Mouse (Mus musculus) MEL (cell line): ENCODE measurements at regions not wholly inside any gene's neighbourhood (a gene's known extent, or its start where the extent isn't known, plus 50 kb on each side); places are given as distances from the start of the nearest gene placed in this dataset.

Source experiments
- DNase-seq: peaks from one replicate; pipeline ENCODE4 v3.0.0; 2011; ENCODE audit warnings: low read depth, low spot score
- H3K27ac ChIP-seq: 2 replicates; pipeline ENCODE4 v1.5.1; 2012; ENCODE audit warnings: low read depth, mild to moderate bottlenecking, control low read depth, low read length, moderate library complexity; ENCODE audit not compliant: control insufficient read depth
- H3K27me3 ChIP-seq, 2 experiments: fragments of 150-350 bp in 1 of 2; sonication (generic) in 1 of 2; 2 replicates each; pipeline ENCODE4 v1.6.1; 2012; ENCODE audit warnings: low read length in 2 of 2, mild to moderate bottlenecking in 2 of 2, improper control_type of control experiment in 1 of 2, moderate library complexity in 1 of 2; ENCODE audit not compliant: insufficient read depth in 2 of 2, control insufficient read depth in 1 of 2
- H3K36me3 ChIP-seq, 2 experiments: 2 replicates each; pipeline ENCODE4 v1.6.1; 2012 to 2014; ENCODE audit warnings: low read length in 2 of 2, improper control_type of control experiment in 1 of 2, inconsistent platforms in 1 of 2, mild to moderate bottlenecking in 1 of 2; ENCODE audit not compliant: insufficient read depth in 2 of 2, control insufficient read depth in 1 of 2
- H3K4me1 ChIP-seq, 2 experiments: fragments of 150-350 bp in 1 of 2; sonication (generic) in 1 of 2; 2 replicates each; pipeline ENCODE4 v1.6.1; 2012; ENCODE audit warnings: low read length in 2 of 2, improper control_type of control experiment in 1 of 2, mild to moderate bottlenecking in 1 of 2; ENCODE audit not compliant: insufficient read depth in 2 of 2, control insufficient read depth in 1 of 2
- H3K4me3 ChIP-seq, 2 experiments: fragments of 150-350 bp in 1 of 2; sonication (generic) in 1 of 2; 2 replicates each; pipeline ENCODE4 v1.5.1; 2012; ENCODE audit warnings: low read depth in 2 of 2, low read length in 2 of 2, mild to moderate bottlenecking in 2 of 2, moderate library complexity in 2 of 2, control low read depth in 1 of 2, improper control_type of control experiment in 1 of 2; ENCODE audit not compliant: control insufficient read depth in 1 of 2, insufficient read depth in 1 of 2
- H3K79me2 ChIP-seq: 2 replicates; pipeline ENCODE4 v1.6.1; 2012; ENCODE audit warnings: mild to moderate bottlenecking, low read length, moderate library complexity; ENCODE audit not compliant: control insufficient read depth, poor library complexity, insufficient read depth
- H3K9ac ChIP-seq: 2 replicates; pipeline ENCODE4 v1.6.1; 2012; ENCODE audit warnings: low read depth, mild to moderate bottlenecking, control low read depth, low read length, moderate library complexity; ENCODE audit not compliant: control insufficient read depth, poor library complexity, severe bottlenecking
- H3K9me3 ChIP-seq: fragments of 150-350 bp; sonication (generic); replicated peaks from 2 replicates; pipeline ENCODE4 v1.6.1; 2012; ENCODE audit warnings: mild to moderate bottlenecking, low read length, improper control_type of control experiment, moderate library complexity; ENCODE audit not compliant: insufficient read depth
- CTCF ChIP-seq, 3 experiments: IDR thresholded peaks in 2 of 3; conservative IDR thresholded peaks in 1 of 3; 2 replicates each; pipeline ENCODE4 v1.5.1; 2011 to 2012; ENCODE audit warnings: low read length in 3 of 3, low read depth in 2 of 3, mild to moderate bottlenecking in 2 of 3, improper control_type of control experiment in 1 of 3, inconsistent platforms in 1 of 3, mixed read lengths in 1 of 3, moderate library complexity in 1 of 3; ENCODE audit not compliant: control insufficient read depth in 1 of 3, insufficient read depth in 1 of 3, poor library complexity in 1 of 3, severe bottlenecking in 1 of 3
- E2F4 ChIP-seq: IDR thresholded peaks from 2 replicates; pipeline ENCODE4 v1.6.1; 2011; ENCODE audit warnings: low read depth, low read length, improper control_type of control experiment, borderline replicate concordance
- HCFC1 ChIP-seq: IDR thresholded peaks from 2 replicates; pipeline ENCODE4 v1.6.1; 2012; ENCODE audit warnings: low read depth, mild to moderate bottlenecking, inconsistent platforms, low read length, improper control_type of control experiment, moderate library complexity
- KAT2A ChIP-seq: conservative IDR thresholded peaks from 2 replicates; pipeline ENCODE4 v1.6.1; 2012; ENCODE audit warnings: low read depth, low read length, improper control_type of control experiment, inconsistent platforms
- MAFK ChIP-seq: IDR thresholded peaks from 2 replicates; pipeline ENCODE4 v1.6.1; 2011; ENCODE audit warnings: low read depth, mild to moderate bottlenecking, low read length, improper control_type of control experiment, borderline replicate concordance
- MAX ChIP-seq: IDR thresholded peaks from 2 replicates; pipeline ENCODE4 v1.6.1; 2011; ENCODE audit warnings: low read length, improper control_type of control experiment
- MAZ ChIP-seq: IDR thresholded peaks from 2 replicates; pipeline ENCODE4 v1.6.1; 2012; ENCODE audit warnings: low read depth, mild to moderate bottlenecking, inconsistent platforms, low read length, improper control_type of control experiment
- MXI1 ChIP-seq: IDR thresholded peaks from 2 replicates; pipeline ENCODE4 v1.6.1; 2011; ENCODE audit warnings: mild to moderate bottlenecking, low read depth, low read length, improper control_type of control experiment
- MYB ChIP-seq: IDR thresholded peaks from 2 replicates; pipeline ENCODE4 v1.6.1; 2011; ENCODE audit warnings: mild to moderate bottlenecking, low read depth, low read length, improper control_type of control experiment
- NRF1 ChIP-seq: IDR thresholded peaks from 2 replicates; pipeline ENCODE4 v1.6.1; 2014; ENCODE audit warnings: low read depth, mild to moderate bottlenecking, inconsistent platforms, low read length, improper control_type of control experiment, moderate library complexity; ENCODE audit not compliant: poor library complexity, insufficient read depth, severe bottlenecking
- POLR2A ChIP-seq, 2 experiments: IDR thresholded peaks; 2 replicates each; pipeline ENCODE4 v1.6.1; 2011 to 2012; ENCODE audit warnings: low read length in 2 of 2, mild to moderate bottlenecking in 2 of 2, control low read depth in 1 of 2, improper control_type of control experiment in 1 of 2, low read depth in 1 of 2, moderate library complexity in 1 of 2; ENCODE audit not compliant: control insufficient read depth in 1 of 2, insufficient read depth in 1 of 2, poor library complexity in 1 of 2
- POLR2AphosphoS2 ChIP-seq: IDR thresholded peaks from 2 replicates; pipeline ENCODE4 v1.6.1; 2011; ENCODE audit warnings: low read length, improper control_type of control experiment
- POLR2AphosphoS5 ChIP-seq: IDR thresholded peaks from 2 replicates; pipeline ENCODE4 v1.6.1; 2012; ENCODE audit warnings: low read depth, borderline replicate concordance, mild to moderate bottlenecking, inconsistent platforms, low read length, moderate library complexity, mixed read lengths
- RAD21 ChIP-seq: IDR thresholded peaks from 2 replicates; pipeline ENCODE4 v1.6.1; 2011; ENCODE audit warnings: mild to moderate bottlenecking, low read depth, low read length, improper control_type of control experiment
- RCOR1 ChIP-seq: IDR thresholded peaks from 2 replicates; pipeline ENCODE4 v1.6.1; 2012; ENCODE audit warnings: low read depth, mild to moderate bottlenecking, inconsistent platforms, low read length, improper control_type of control experiment
- SIN3A ChIP-seq: IDR thresholded peaks from 2 replicates; pipeline ENCODE4 v1.6.1; 2012; ENCODE audit warnings: low read length, improper control_type of control experiment, inconsistent platforms
- SMC3 ChIP-seq: IDR thresholded peaks from 2 replicates; pipeline ENCODE4 v1.6.1; 2011; ENCODE audit warnings: low read depth, low read length, improper control_type of control experiment
- TBP ChIP-seq: IDR thresholded peaks from 2 replicates; pipeline ENCODE4 v1.8.0; 2011; ENCODE audit warnings: low read depth, low read length, improper control_type of control experiment
- TCF12 ChIP-seq: IDR thresholded peaks from 2 replicates; pipeline ENCODE4 v1.6.1; 2014; ENCODE audit warnings: low read depth, mild to moderate bottlenecking, inconsistent platforms, low read length, improper control_type of control experiment, moderate library complexity
- UBTF ChIP-seq: IDR thresholded peaks from 2 replicates; pipeline ENCODE4 v1.6.1; 2012; ENCODE audit warnings: low read depth, mild to moderate bottlenecking, inconsistent platforms, low read length, improper control_type of control experiment, moderate library complexity, borderline replicate concordance; ENCODE audit not compliant: insufficient read depth
- USF1 ChIP-seq: IDR thresholded peaks from 2 replicates; pipeline ENCODE4 v1.6.1; 2014; ENCODE audit warnings: low read depth, mild to moderate bottlenecking, inconsistent platforms, low read length, improper control_type of control experiment, moderate library complexity
- USF2 ChIP-seq, 2 experiments: IDR thresholded peaks; 2 replicates each; pipeline ENCODE4 v1.6.1; 2011 to 2012; ENCODE audit warnings: improper control_type of control experiment in 2 of 2, low read length in 2 of 2, borderline replicate concordance in 1 of 2, inconsistent platforms in 1 of 2, low read depth in 1 of 2, mild to moderate bottlenecking in 1 of 2; ENCODE audit not compliant: insufficient read depth in 1 of 2
- ZKSCAN1 ChIP-seq: IDR thresholded peaks from 2 replicates; pipeline ENCODE4 v1.6.1; 2012; ENCODE audit warnings: low read depth, mild to moderate bottlenecking, inconsistent platforms, low read length, improper control_type of control experiment, moderate library complexity
- ZNF384 ChIP-seq: IDR thresholded peaks from 2 replicates; pipeline ENCODE4 v1.6.1; 2012; ENCODE audit warnings: low read depth, mild to moderate bottlenecking, inconsistent platforms, low read length, improper control_type of control experiment

- Histone ChIP-seq H3K27ac (no peak overlapping the region), H3K9me3 (no peaks in the 10 kb centered on the region), H3K9ac (no peak overlapping the region), H3K4me1 (no peaks in the 10 kb centered on the region), H3K36me3 (no peaks in the 10 kb centered on the region), H3K79me2 (no peaks in the 10 kb centered on the region), H3K27me3 (no peaks in the 10 kb centered on the region), H3K4me3 (no peak overlapping the region)
- DNase-seq: no peak
- TF ChIP-seq ZNF384 (no peak), ZKSCAN1 (no peak), KAT2A (no peak), TBP (no peak), USF2 (IDR thresholded peaks at IDR 0.05; ENCODE audit: borderline replicate concordance in 1 of 2, insufficient read depth in 1 of 2, low read depth in 1 of 2, low read length in 2 of 2) (no peak), RCOR1 (no peak), POLR2AphosphoS2 (no peak), CTCF (IDR thresholded peaks at IDR 0.05 in 2 of 3, conservative IDR thresholded peaks at IDR 0.05 in 1 of 3; ENCODE audit: control insufficient read depth in 1 of 3, insufficient read depth in 1 of 3, low read depth in 2 of 3, low read length in 3 of 3, poor library complexity in 1 of 3, severe bottlenecking in 1 of 3) (no peak), SMC3 (no peak), SIN3A (no peak), POLR2AphosphoS5 (no peak), MAX (no peak), MYB (no peak), RAD21 (no peak), E2F4 (no peak), MXI1 (no peak), NRF1 (no peak), TCF12 (no peak)
Observed at GRCm38 (mm10) chr5:132702573-132702972, 159.4 kb upstream of the Auts2 start.

- H3K27ac ChIP-seq: no peak overlapping the region
- H3K4me3 ChIP-seq: no peak overlapping the region
- H3K36me3 ChIP-seq: no peaks in the 10 kb centered on the region
- TF ChIP-seq MAZ (no peak), MAFK (no peak), POLR2A (IDR thresholded peaks at IDR 0.05; ENCODE audit: control insufficient read depth in 1 of 2, insufficient read depth in 1 of 2, low read depth in 1 of 2, low read length in 2 of 2, poor library complexity in 1 of 2) (no peak), MYB (no peak), HCFC1 (no peak), ZKSCAN1 (no peak), USF1 (no peak), UBTF (no peak), E2F4 (no peak)
- TF ChIP-seq, all 39 proteins: peak for 0
- no peaks in the 10 kb centered on the region for H3K9me3 ChIP-seq
- no peak overlapping the region for H3K9ac ChIP-seq
- H3K27me3 ChIP-seq: no peaks in the 10 kb centered on the region
- no peaks in the 10 kb centered on the region for H3K4me1 ChIP-seq
- no peak for DNase-seq
- H3K79me2 ChIP-seq: no peaks in the 10 kb centered on the region
Observed at GRCm38 (mm10) chr5:132690784-132691183, 147.6 kb upstream of the Auts2 start.
